In genomic region chr11:93808431-93808830, GRCm38 (mm10) we compare ENCODE assay signal across 20 mouse cellular contexts.
DNase-seq lines count a peak whose midpoint lies in the region; ATAC-seq lines count a peak whose summit lies in the region.
"Had no signal": no experiment of that assay in that cellular context is flagged by ENCODE, and none has a peak within 500 bp of the region (broad histone marks: within the 10 kb centered on the region; RNA-seq: fewer than 3 reads in every experiment).

No protein-coding gene starts in this region.

- no peak overlapping the region for H3K27ac ChIP-seq in neural tube, embryonic 15.5 days (replicated peaks)
- H3K27ac ChIP-seq: embryonic facial prominence, embryonic 13.5 days; forebrain, embryonic 12.5 days; gastrocnemius, adult 2 months; hindbrain, embryonic 12.5 days had no signal

- no peaks in the 10 kb centered on the region for H3K36me3 ChIP-seq in neural tube, embryonic 15.5 days
- H3K36me3 ChIP-seq: embryonic facial prominence, embryonic 13.5 days; forebrain, embryonic 12.5 days; hindbrain, embryonic 12.5 days had no signal

- DNase-seq in cerebellum, adult 18-20 months = peak; percentile 33 to 64
- DNase-seq in cerebellum, postnatal 4 days (ENCODE audit: low spot score in 2 of 2) = no peak
- DNase-seq in brain, adult 2 months (ENCODE audit: low read depth, low spot score) = peak; percentile 73
- peak; percentile 58 for DNase-seq in cerebellum, adult 9-10 months
- DNase-seq in cerebellum, postnatal 36 days = peak; percentile 39 to 48
- DNase-seq: adrenal gland, postnatal 14 days; gastrocnemius, adult 2 months; gastrocnemius, postnatal 25 days; heart, postnatal 10 days; heart, postnatal 4 days had no signal

- no peaks in the 10 kb centered on the region for H3K9me3 ChIP-seq in neural tube, embryonic 15.5 days (replicated peaks)
- H3K9me3 ChIP-seq: embryonic facial prominence, embryonic 13.5 days; forebrain, embryonic 12.5 days; hindbrain, embryonic 12.5 days had no signal

- 87% methylated on average over 12 of the region's 12 CpGs for WGBS in neural tube, embryonic 15.5 days

- no peaks in the 10 kb centered on the region for H3K27me3 ChIP-seq in neural tube, embryonic 15.5 days (replicated peaks)
- H3K27me3 ChIP-seq: forebrain, embryonic 12.5 days; hindbrain, embryonic 12.5 days had no signal

- no peak for ATAC-seq in neural tube, embryonic 15.5 days (ENCODE audit: low FRiP score)
- ATAC-seq: activated CD4-positive, CD25-positive, alpha-beta regulatory T cell, adult 4 months; forebrain, embryonic 16.5 days; hindbrain, embryonic 16.5 days; inflammation-experienced regulatory T-cells, adult 6 months; intestine, postnatal 0 days; Patski had no signal

- no peak overlapping the region for H3K9ac ChIP-seq in neural tube, embryonic 15.5 days (replicated peaks)
- H3K9ac ChIP-seq: embryonic facial prominence, embryonic 13.5 days; forebrain, embryonic 12.5 days; hindbrain, embryonic 12.5 days had no signal

- H3K4me3 ChIP-seq in neural tube, embryonic 15.5 days (replicated peaks) = no peak overlapping the region
- H3K4me3 ChIP-seq: embryonic facial prominence, embryonic 13.5 days; forebrain, embryonic 12.5 days; gastrocnemius, adult 2 months; hindbrain, embryonic 12.5 days had no signal

- no peaks in the 10 kb centered on the region for H3K4me1 ChIP-seq in neural tube, embryonic 15.5 days
- H3K4me1 ChIP-seq: embryonic facial prominence, embryonic 13.5 days; forebrain, embryonic 12.5 days; hindbrain, embryonic 12.5 days had no signal

- no peak overlapping the region for H3K4me2 ChIP-seq in neural tube, embryonic 15.5 days
- H3K4me2 ChIP-seq: embryonic facial prominence, embryonic 13.5 days; forebrain, embryonic 12.5 days; hindbrain, embryonic 12.5 days had no signal

Comparison
In these comparisons a context has a peak if more than half of its experiments do, and no peak if none do; other contexts are left out.
1. DNase-seq: peak in cerebellum, adult 18-20 months (2 of 2), brain, adult 2 months (single experiment), cerebellum, adult 9-10 months (single experiment) and cerebellum, postnatal 36 days (2 of 2); none in cerebellum, postnatal 4 days (0 of 2).